Mouse (Mus musculus) bone marrow, adult 2 months (tissue): Measurements from ENCODE around the gene Cep128.

ENCODE experiments used
- CTCF ChIP-seq: fragments of 200-500 bp; IDR thresholded peaks from 2 replicates; pipeline ENCODE4 v1.5.1; 2011; ENCODE audit warnings: low read length, control low read depth; ENCODE audit not compliant: control insufficient read depth, insufficient read depth
- POLR2A ChIP-seq: fragments of 200-500 bp; IDR thresholded peaks from 2 replicates; pipeline ENCODE4 v1.6.1; 2011; ENCODE audit warnings: low read depth, mild to moderate bottlenecking, control low read depth, low read length, borderline replicate concordance; ENCODE audit not compliant: control insufficient read depth

DNA sequence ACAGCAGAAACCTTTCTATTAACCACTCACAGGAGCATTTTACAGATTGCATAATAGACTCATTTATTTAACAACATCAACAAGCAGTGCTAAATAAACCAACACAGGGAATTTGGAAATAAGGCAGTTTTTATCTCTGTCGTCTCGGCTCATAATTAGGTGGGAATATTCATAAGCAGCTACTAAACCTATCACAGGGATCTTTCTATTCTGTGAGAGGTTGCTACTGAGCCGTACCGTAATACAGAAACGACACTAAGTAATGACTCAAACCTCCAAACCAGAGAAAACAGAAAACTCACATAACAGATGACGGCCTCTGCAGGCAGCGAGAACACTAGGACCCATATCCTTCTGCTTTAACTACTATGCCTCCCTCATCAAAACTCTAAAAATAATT lies 163.6 kb downstream of the Cep128 start:
- TF ChIP-seq POLR2A (no peak), CTCF (no peak)
